Mouse (Mus musculus) cerebellum, postnatal 36 days (tissue): ENCODE measurements around the gene Nsun4.

Experiments used
- DNase-seq, 2 experiments: peaks; one replicate each; pipeline ENCODE4 v3.0.0; 2021 to 2022; ENCODE audit warnings: mixed read lengths in 2 of 2

Gene Nsun4

DNA sequence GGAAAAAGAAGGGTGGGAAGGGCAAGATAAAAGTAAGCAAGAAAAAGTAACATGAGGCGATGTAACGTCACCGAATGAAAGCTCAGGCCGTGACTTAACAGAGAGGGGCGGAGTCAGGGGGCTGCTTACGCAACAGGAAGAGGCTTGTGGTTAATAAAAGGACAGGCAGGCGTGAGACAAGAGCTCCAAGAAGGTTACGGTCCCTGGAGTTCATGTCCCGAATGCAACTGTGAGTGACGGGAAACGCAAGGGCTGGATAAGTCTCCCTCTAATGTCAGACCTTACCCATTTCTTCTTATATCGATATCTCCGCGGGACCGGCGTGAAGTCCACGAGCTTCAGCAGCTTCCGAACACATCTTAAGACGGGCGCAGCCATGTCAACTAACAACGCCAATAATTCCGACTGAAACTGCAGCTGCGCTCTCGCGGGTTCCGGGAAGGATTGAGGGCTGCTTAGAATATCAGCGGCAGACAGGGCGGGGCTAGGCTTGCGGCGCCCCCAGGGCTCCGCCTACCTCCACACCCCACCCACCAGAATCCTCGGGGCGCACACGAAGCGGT lies at the start of gene Nsun4:
TSS of gene Nsun4 (minus strand) at position 478 of the 563 bp plus-strand sequence.
- peak; percentile 86 to 89 for DNase-seq

DNA sequence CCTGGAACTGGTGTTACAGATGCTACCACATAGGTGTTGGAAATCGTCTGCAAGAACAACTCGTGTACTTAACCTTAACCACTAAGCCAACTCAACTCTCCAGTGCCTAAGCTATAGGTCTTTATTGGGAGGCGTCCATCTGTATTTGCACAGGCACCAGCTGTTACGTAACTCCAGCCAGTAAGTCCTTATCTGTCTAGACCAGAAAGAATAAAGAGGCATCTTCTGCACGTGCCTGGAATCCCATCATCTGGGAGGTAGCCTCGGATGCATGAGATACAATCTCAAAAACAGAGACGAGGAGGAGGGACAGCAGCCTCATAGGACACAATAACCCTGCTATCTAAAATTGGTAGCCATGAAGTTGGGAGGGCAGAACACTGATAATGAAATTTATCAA lies 47.3 kb upstream of the Nsun4 start:
- no peak for DNase-seq

DNA sequence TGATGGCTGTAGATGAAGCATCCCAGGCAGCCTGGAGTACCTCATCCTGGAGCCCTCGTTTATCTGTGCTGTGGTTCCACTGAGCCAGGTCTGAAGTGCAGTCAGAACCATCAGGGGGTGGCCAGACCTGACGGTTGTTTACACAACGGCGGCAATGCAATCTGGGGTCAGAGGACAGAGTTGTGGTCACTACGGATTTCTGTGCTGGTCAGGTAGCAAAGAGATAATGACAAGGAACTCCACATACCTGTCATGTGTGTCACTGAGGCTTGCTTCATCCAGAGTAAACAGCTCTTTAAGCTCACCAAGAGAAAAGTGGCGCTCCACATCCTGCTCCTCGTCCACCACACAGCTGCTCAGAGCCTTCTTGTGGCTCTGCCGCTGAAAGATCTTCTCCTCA lies 43.5 kb upstream of the Nsun4 start:
- no peak for DNase-seq

DNA sequence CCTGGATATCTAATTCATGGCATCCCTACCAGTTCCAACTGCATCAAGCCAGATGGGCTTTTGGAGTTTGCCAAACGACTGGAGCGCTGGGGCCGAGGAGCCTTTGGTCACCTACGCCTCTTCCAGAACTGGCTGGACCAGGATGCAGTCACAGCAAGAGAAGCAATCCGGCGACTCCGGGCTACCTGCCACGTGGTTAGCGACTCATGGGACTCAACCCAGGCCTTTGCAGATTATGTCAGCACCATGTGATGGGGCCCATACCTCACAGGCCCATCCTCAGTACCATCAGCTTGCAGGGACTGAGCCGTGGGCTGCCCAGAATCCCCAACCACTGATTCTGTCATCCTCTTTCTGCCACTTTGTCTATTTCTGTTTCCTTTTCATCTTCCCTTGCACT lies 42.6 kb upstream of the Nsun4 start:
- peak in 1 of 2 experiments; percentile 5 for DNase-seq

DNA sequence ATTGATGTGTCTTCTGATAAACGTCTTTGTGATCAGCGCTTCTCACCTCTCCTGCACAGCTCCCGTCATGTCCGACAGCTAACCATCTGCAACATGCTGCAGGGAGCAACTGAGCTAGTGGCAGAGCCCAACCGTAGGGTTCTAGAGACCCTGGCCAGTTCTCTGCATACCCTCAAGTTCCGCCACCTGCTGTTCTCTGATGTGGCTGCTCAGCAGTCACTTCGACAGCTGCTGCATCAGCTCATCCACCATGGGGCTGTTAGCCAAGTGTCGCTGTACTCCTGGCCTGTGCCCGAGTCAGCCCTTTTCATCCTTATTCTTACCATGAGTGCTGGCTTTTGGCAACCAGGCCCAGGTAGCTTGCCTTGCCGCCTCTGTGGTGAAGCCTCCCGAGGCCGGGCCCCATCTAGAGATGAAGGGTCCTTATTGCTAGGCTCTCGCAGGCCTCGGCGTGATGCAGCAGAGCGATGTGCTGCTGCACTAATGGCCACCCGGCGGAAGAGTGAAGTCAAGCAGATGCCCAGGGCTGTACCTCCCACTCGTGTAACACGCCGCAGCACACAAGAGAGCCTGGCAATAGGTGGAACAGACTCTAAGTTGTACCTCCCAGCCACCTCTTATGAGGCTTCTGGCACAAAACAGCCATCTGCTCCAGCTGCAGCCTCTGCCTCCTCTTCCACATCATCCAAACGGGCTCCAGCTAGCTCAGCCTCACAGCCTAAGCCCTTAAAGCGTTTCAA lies 35.0 kb upstream of the Nsun4 start:
- no peak for DNase-seq

DNA sequence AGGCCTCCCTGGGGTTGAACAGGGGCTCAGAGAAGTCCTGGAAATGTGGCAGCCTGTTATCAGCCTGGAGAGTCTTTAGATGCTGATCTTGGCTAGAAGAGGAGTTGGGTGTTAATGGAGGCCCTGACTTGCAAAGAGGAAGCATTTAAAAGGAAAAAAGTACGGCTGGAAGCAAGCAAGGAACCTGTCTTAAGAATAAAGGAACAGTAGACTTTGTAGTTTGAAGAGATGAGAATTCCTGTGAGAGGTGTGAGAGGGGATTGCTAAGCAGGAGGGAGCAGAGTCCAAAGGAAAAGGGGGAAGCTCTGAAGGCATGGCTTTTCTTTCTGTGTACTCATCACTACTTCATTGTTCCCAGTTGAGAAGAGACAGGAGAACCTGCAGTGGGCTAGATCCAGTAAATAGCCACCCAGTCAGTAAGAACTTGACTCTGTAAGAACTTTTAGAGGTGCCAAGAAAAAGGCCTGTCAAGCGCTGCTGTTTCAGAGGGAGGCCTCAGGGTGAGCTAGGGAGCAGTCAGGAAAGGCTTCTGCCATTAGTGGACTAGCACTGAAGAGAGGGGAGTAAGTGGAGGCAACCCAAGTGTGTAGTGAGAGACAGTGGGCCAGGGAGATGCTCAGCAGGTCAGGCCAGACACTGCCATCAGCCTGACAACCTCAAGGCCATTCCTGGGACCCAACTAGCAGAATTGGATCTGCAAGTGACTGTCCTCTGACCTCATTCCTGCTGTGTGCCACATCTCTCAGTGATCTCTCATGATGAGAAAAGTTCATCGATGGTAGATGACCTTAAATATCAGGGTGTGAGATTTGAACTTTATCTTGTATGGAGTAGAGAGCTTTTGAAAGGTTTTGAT lies 23.8 kb upstream of the Nsun4 start:
- no peak for DNase-seq

DNA sequence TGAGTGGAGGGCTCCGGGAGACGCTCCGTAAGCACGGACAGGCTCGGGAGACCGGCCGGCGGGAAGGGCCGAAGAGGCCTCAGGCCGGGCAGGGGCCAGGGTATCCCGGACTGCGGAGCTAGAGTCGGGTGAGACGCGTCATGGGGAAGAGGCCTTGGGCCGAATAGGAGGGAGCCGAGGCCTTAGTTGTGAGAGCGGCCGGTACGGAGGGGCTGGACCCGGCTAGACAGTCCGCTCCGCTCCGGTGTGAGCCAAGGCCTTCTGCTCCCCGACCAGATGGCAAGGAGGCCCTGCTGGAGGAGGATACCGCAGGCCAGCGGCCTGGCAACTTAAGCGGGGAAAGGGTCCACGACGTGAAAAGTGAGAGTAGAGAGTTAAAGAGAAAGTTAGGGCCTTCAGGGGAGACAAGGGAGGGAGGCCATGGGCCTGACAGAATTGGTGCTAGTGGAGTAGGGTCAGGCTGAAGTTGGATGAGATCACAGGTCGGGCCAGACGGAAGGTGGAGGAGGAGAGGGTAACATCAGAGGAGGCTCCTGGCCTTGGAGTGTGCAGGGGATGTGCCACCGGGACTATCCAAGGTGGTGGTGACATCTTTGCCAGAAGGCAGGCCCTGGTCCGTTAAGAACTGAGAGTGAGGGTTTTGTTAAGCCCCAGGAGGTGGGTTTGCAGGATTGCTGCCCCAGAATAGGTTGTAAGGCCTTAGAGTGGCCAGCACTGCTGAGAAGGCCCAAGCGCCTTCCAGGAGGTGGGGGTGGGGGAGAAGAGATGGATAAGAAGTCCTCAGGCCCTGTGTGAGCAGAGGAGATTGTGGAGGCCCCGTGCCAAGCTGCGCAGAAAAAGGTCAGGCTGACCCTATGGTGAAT lies 22.9 kb upstream of the Nsun4 start:
- peak; percentile 51 to 52 for DNase-seq

DNA sequence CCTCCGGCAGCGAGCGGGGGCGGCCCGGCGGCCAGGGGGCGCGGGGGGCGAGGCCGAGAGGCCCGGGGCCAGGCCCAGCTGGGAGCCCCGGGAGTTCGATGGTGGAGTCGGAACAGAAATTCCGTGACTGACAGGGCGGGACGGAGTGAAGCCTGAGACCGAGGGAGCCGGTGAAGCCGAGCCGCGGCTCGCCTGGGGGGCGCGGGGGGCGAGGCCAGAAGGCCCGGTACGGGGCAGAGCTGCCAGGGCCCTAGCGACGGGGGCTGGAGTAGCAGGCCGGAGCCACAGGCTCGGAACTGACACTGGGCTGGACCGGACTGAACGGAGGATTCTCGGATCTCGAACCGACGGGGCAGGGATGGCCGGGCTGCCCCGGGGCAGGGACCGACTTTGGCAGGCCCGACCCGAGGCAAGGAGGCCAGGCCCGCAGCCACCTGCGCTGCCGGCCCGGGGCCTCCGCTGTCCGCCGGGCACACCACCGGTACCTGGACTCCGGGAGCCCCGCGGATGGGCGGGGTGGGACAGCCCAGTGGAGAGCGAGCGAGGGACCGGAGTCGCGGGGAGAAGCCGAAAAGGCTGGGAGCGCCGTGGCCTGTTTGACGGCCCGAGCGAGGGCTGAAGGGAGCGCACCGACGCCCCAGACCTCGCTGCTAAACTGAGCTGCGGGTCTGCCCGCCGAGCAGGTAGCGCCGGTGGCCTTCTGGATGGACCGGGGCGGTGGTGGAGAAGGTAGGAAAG lies 22.1 kb upstream of the Nsun4 start:
- DNase-seq = peak; percentile 66 to 69

DNA sequence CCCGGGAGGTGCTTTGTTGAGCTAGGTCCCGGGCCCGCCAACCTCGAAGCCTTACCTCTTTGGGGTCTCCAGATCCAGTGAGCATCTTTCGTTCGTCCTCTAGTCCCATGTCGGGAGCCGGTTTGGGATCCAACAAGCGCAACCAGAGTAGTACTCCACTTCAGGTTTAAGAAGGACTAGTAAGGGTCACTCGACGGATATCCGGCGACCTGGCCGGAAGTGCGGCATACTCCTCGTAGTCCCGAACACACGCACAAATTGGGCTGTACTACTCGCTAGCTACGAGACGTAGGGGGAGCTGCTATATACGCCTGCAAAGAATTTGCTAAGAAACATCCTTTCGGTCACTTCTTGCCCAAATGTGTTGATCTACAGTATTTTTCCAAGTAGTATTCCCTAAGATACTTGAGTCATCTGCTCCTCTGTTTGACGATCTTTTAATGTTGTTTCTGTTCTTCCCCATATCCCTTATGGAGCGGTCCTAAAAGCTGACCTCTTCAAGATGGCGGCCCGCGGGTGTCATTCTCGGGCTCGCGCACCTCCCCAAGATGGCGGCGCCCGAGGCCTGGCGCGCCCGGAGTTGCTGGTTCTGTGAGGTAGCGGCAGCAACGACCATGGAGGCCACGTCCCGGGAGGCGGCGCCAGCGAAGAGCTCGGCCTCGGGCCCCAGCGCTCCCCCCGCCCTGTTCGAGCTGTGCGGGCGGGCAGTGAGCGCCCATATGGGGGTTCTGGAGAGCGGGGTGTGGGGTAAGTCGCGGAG lies 21.4 kb upstream of the Nsun4 start, which contains the start of the genes Uqcrh and Lrrc41:
TSS of gene Uqcrh (minus strand) at position 211 of the 760 bp plus-strand sequence.
TSS of gene Lrrc41 (plus strand) at position 409 of the 760 bp plus-strand sequence.
- peak; percentile 95 to 97 for DNase-seq

DNA sequence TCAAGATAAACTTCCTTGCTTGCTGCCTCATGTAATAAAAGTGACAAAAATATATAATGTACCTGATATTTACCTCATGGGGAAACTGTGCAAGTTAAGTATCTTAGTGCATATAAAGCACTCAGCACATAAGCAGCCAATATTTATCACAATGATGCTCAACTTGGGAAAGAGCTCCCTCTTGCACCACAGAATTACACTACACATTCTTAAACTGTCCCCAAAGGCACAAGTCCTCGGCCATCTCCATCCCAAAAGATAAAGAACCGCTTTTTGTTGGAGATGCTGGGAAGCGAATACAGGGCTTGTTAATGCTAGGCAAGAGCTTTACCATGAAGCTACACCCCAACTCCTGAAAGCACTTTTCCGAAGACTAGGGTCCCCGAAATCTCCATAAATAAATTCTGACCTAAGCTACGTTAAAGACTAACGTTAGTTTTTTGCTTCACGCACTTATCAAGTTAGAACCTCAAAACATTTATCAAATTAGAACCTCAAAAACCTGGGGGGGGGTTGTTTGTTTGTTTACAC lies 20.5 kb upstream of the Nsun4 start:
- DNase-seq = no peak

DNA sequence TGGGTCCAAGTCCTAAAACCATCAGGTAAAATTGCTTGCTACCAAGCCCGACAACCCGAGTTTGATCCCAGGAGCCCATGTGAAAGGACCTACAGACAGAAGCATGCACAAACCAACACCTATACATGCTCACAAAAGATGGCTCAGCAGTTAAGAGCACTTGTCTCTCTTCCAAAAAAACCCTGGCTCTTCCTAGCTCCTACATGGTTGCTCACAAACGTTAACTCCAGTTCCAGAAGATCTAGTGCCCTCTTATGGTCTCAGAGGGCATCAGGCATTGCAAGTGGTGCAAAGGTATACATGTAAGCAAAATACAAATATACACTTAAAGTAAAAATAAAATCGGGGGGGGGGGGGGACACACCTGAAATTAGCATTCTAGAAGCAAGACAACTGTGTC lies 19.5 kb upstream of the Nsun4 start:
- DNase-seq = no peak

DNA sequence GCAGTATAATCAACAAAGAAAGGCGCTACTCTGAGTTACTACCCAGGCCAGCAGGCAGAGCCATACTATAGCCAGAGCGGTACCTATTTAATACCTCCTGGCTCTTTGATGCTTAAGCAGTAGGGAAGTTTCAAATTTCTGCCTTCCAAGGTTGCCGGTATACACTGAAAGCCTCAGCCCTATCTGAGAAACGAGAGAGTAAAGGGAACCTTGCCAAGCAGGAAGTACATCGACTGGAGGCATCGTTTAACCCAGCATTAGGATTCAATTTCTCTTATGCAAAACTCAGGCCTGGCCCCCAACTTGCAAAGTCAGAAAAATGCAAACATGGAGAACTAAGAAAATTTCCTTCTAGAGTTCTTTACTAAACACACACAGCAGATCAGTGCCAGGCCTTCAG lies 16.4 kb upstream of the Nsun4 start:
- DNase-seq = no peak

DNA sequence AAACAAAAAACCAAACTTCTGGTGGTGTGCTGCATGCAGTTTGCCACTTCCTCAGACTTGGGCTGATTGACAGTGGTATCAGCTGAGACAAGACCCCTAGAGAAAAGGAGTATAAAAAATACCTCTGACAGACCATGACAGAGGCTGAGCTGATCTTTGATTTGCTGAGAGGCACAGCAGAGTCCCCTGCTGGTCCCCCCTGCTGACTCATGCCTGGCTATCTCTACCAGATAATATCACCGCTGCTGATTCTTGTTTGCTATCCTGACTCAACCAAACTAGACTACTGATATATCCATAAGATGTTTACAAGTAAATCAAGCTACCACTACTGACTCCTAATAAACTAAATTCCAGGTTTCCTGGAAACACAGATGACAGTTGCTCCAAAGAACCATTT lies 10.2 kb upstream of the Nsun4 start:
- DNase-seq = no peak

DNA sequence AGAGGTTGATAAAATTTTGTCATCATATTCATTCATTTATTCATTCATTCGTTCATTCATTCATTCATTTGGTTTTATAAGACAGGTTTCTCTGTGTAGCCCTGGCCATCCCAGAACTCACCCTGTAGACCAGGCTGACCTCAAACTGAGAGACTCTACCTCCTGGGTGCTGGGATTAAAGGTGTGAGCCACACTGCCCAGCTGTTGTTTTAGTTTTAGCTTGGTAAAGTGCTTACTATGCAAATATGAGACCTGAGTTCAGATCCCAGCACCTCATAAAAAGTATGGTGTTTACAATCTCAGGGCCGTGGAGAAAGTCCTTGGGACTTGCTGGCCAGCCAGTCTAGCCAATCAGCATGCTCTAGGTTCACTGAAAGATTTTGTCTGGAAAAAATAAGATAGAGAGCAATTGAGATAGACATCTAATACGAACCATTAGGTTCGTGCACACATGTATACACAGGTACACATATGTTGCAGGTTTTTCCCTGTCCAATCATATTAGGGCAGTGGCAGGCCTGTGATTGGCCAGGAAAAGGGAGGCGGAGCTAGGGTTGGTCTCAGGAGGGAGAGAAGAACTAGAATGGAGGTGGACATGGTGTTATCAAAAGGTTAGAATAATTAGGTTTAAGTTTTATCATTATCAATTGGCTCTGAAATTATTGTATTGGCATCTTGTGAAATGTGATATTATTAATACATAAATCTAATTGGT lies 5.5 kb upstream of the Nsun4 start:
- no peak for DNase-seq

DNA sequence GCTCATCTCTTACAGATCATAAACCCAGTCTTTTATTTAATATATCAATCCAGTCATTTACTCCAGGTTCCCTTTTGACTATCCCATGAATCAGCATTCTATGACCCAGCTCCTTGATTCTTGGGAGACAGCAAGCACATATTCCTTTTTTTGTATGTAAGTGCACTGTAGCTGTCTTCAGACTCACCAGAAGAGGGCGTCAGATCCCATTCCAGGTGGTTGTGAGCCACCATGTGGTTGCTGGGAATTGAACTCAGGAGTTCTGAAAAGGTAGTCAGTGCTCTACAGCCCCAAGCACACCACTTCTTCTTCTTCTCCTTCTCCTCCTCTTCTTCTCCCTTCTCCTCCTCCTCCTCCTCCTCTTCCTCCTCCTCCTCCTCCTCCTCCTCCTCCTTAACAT lies 3.9 kb upstream of the Nsun4 start:
- no peak for DNase-seq

DNA sequence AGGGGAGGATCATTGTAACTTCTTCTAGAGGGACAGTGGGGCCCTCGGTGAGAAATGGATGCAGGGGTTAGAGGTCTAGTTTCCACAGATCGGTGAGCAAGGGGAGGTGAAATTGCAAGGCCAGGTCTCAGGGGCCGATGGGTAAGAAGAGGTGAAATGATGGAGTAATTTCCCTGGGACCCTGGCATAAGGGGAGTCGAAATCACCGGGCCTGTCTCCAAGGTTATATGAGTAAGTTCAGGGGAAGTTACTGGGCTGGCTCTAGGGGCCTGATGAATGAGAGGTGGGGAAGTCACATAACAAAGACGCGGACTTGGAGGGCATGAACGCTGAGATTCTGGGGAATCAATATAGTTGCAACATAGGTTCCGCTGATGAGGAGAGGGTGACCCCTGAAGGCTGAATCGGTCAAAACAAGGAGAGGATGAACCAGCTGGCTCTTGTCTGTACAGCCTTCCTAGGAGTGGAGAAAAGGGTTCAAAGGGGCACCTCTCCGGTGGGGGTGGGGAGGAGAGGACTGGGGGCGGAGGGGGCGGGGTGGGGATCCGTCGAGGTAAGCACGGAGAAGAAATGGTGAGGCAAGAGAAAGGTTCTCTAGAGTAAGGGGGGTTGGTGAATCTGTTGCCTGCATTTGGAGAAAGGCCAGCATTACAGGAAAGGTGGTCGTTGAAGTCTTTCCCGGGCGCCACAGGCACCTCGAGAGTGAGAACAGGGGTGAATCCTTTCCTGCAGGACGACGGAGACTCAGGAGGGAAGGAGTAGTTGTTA lies 966 bp downstream of the Nsun4 start:
- DNase-seq = peak; percentile 31 to 34

DNA sequence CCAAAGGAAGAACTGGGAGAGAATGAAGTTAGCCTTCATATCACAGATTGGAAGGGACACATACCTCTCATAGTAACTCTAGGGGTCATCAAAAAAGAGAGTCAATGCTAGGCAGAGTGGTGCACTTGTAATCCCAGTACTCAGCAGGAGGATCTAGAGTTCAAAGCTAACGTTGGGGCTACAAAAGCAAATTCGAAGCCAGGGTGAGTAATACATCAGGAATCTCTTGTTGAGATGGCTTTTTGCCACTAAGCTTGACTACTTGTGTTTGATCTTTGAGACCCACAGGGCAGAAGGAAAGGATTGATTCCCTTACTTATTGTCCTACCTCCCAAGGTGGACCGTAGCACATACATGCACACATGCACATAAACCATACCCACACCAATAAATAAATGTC lies 4.5 kb downstream of the Nsun4 start:
- no peak for DNase-seq

DNA sequence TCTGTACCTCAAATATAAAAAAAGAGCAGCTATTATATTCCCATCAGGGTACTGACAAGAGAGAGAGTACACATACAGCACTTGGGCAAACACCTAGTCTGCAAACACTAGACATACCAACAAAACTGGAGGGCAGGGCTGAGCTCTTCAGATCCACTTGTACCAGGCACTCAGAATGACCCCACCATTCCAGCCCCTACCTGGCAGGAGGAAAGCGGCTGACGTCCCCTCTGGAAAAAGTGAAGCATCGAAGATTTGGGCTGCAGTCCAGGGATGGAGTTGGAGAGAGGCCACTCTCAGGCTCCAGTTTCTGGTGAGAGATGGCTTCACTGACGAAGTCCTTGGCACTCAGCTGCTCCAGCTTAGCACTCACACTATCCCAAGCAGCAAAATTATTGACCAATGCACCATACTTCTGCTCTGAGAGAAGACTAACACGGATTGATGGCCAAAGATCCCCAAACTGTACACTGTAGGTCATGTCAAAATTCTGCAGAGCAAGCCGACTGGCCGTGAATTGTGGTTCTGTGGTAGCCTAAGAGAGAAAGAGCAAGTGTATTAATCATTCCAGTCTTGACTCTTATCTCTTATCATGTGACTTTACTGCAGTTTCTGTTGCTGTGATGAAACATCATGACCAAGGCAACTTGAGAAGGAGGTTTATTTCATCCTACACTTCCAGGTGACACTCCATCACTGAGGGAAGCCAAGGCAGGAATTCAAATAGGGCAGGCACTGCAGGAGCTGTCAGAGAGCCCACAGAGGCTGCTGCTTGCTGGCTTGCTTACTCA lies 5.4 kb downstream of the Nsun4 start:
- no peak for DNase-seq

DNA sequence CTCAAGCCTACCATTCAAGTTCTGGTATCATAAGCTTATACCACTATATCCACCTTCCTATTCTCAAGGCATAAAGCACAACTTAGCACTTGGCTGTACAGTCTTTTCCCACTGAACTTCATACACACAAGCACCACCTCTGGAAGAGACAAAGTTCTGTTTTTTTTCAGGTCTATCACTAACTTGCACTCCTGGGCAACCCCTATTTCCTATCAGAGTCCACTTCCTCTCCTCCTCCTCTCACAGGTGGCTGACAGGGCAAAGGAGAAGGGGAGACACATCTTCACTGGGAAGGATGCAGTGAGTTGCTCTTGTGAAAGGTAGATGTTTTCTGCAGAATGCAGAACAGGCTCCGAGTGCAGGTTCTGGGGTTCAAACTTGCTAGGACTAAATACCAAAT lies 6.0 kb downstream of the Nsun4 start:
- DNase-seq = no peak
